Mouse (Mus musculus): ENCODE data around the gene Pmepa1. TPM values are rescaled to one million over a fixed set of nuclear protein-coding genes. Genes with fewer than 3 reads are reported as not detected.

Pmepa1 gene
- polyA plus RNA-seq, 1 experiment from 2014 or later = 5.3 TPM

- 0 out of 2 replicates have a peak overlapping the region, but pooled peaks have one; percentile 55 for H3K27ac ChIP-seq
- H3K4me1 ChIP-seq (replicated peaks; ENCODE audit: control insufficient read depth, insufficient read depth, low read length) = peaks cover 75% of the 10 kb centered on the region
- ATAC-seq (ENCODE audit: low FRiP score) = no peak
- no peaks in the 10 kb centered on the region for H3K27me3 ChIP-seq (ENCODE audit: control insufficient read depth, insufficient read depth, low read length)
- no peaks in the 10 kb centered on the region for H3K36me3 ChIP-seq (replicated peaks; ENCODE audit: control insufficient read depth, insufficient read depth)
- H3K9ac ChIP-seq = no peak overlapping the region
- no peak for DNase-seq (ENCODE audit: low spot score)
- H3K4me2 ChIP-seq (replicated peaks) = no peak overlapping the region
- H3K4me3 ChIP-seq (replicated peaks; ENCODE audit: low read length) = no peak overlapping the region
- 9% methylated on average over 14 of the region's 14 CpGs for WGBS
- no peaks in the 10 kb centered on the region for H3K9me3 ChIP-seq (ENCODE audit: control insufficient read depth, low read length)
Observed at GRCm38 (mm10) chr2:173238522-173238921, 37.8 kb downstream of the Pmepa1 start.

DNA sequence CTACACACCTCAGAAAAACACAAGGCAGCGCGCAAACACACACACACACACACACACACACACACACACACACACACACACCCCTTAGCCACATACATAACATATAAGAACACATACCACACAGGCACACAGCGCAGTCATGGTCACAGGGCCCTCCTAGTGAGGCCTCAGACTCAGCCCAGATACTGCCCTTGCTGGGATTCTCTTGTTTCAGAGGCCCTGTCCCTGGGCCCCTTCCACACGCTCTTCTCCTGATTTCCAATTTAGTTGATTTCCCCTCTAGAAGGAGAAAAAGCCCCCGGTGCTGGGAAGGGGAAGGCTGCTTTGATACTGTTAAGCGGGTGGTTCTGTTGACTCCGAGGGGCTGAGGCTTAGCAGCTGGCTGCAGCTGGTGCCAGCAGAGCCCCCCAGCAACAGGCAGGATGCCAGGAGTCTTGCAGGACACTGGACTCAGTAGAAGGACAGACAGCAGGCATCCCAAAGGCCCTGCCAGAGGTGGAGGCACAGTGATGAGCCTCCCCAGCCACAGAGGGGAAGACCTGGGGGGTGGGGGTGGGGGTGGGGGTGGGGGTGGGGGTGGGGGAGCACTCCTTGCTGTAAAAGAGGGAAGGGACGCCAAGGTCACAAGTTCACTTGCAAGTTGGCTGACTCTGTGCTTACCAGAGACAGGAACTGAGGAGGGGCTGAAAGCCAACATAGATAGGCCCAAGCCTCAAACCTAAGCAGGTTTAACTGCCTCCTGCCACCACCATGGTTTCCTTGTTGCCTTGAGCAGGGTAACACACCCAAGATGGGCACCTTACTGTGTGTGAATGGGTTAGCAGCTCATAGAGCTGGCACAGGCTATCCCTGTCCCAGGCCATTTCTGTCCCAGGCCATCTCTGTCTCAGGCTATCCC is 40.6 kb downstream of the Pmepa1 start:
- Histone ChIP-seq H3K27me3 (ENCODE audit: control insufficient read depth, insufficient read depth, low read length) (no peaks in the 10 kb centered on the region), H3K4me2 (replicated peaks) (no peak overlapping the region), H3K9ac (0 out of 2 replicates have a peak overlapping the region, but pooled peaks have one; percentile 4), H3K4me1 (replicated peaks; ENCODE audit: control insufficient read depth, insufficient read depth, low read length) (peaks cover 49% of the 10 kb centered on the region), H3K4me3 (replicated peaks; ENCODE audit: low read length) (no peak overlapping the region), H3K9me3 (ENCODE audit: control insufficient read depth, low read length) (no peaks in the 10 kb centered on the region), H3K36me3 (replicated peaks; ENCODE audit: control insufficient read depth, insufficient read depth) (peaks cover 6% of the 10 kb centered on the region), H3K27ac (no peak overlapping the region)
- peak; percentile 64 for DNase-seq (ENCODE audit: low spot score)
- 45% methylated on average over 8 of the region's 8 CpGs for WGBS
- ATAC-seq (ENCODE audit: low FRiP score) = peak; percentile 54; the same call in 1 of the 2 replicates

DNA sequence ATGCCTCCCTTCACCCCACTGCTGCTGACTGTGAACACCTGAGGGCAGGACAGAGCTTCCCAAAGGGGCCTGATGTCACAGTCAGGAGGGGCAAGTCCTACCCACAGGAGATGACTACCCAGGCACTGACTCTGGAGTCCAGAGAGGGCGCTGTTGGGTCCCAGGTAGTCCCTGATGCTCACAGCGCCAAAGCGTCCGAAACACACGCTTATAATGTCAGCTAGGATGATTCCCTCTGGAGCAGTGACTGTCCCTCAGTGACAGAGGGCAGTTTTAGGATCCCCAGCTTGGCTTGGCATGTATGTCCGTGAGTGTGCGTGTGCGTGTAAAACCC is 43.6 kb downstream of the Pmepa1 start:
- no peak overlapping the region for H3K4me3 ChIP-seq (replicated peaks; ENCODE audit: low read length)
- WGBS = 78% methylated on average over 8 of the region's 8 CpGs
- H3K4me2 ChIP-seq (replicated peaks) = no peak overlapping the region
- no peak overlapping the region for H3K27ac ChIP-seq
- peaks cover 17% of the 10 kb centered on the region for H3K36me3 ChIP-seq (replicated peaks; ENCODE audit: control insufficient read depth, insufficient read depth)
- no peak for ATAC-seq (ENCODE audit: low FRiP score)
- H3K9ac ChIP-seq = no peak overlapping the region
- no peaks in the 10 kb centered on the region for H3K27me3 ChIP-seq (ENCODE audit: control insufficient read depth, insufficient read depth, low read length)
- no peak for DNase-seq (ENCODE audit: low spot score)
- H3K9me3 ChIP-seq (ENCODE audit: control insufficient read depth, low read length) = no peaks in the 10 kb centered on the region
- H3K4me1 ChIP-seq (replicated peaks; ENCODE audit: control insufficient read depth, insufficient read depth, low read length) = peaks cover 28% of the 10 kb centered on the region

DNA sequence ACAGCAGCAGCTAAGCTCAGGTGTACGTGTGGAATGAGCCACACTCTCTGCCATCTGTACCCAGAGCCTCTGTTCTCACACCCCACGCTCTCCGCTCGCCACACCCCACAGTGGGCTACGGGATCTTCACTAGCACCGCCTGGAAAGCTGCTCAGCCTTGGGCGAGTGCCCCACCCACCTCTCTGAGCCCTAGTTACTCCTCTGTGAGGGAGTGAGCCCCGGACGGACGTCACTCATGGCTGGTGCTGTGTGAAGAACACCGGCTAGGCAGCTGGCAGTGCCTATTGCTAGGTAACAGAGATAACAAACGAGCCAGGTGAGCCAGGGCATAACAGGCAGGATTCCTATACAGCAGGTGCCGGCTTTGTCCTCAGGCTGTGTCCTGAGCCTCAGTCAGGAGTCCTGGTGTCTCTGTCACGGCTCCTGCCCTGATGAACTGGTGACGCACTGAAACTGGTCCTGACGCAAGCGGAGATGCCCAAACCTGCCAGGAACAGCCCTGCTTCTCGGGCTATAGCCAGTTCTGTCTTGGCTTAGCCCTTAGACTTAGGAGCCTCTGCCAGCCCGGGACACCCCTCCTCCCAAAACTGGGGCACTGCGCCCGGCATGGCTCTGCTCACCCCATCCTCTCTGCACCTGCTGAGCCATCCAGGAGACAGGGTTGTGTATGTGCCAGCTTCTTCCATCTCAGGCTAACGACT is 44.1 kb downstream of the Pmepa1 start:
- Histone ChIP-seq H3K4me1 (replicated peaks; ENCODE audit: control insufficient read depth, insufficient read depth, low read length) (peaks cover 25% of the 10 kb centered on the region), H3K4me3 (replicated peaks; ENCODE audit: low read length) (no peak overlapping the region), H3K9ac (no peak overlapping the region), H3K9me3 (ENCODE audit: control insufficient read depth, low read length) (no peaks in the 10 kb centered on the region), H3K27ac (no peak overlapping the region), H3K36me3 (replicated peaks; ENCODE audit: control insufficient read depth, insufficient read depth) (peaks cover 22% of the 10 kb centered on the region), H3K4me2 (replicated peaks) (no peak overlapping the region), H3K27me3 (ENCODE audit: control insufficient read depth, insufficient read depth, low read length) (no peaks in the 10 kb centered on the region)
- ATAC-seq (ENCODE audit: low FRiP score) (no peak), DNase-seq (ENCODE audit: low spot score) (no peak)
- WGBS = 79% methylated on average over 22 of the region's 22 CpGs

- ATAC-seq (ENCODE audit: low FRiP score) (peak; percentile 81), DNase-seq (ENCODE audit: low spot score) (peak; percentile 96)
- H3K4me3 ChIP-seq (replicated peaks; ENCODE audit: low read length) = no peak overlapping the region
- 5% methylated on average over 10 of the region's 10 CpGs for WGBS
- H3K36me3 ChIP-seq (replicated peaks; ENCODE audit: control insufficient read depth, insufficient read depth) = peaks cover 28% of the 10 kb centered on the region
- H3K9ac ChIP-seq = no peak overlapping the region
- H3K4me1 ChIP-seq (replicated peaks; ENCODE audit: control insufficient read depth, insufficient read depth, low read length) = peaks cover 5% of the 10 kb centered on the region; the same call in 1 of the 2 replicates
- H3K4me2 ChIP-seq (replicated peaks) = no peak overlapping the region
- no peaks in the 10 kb centered on the region for H3K9me3 ChIP-seq (ENCODE audit: control insufficient read depth, low read length)
- H3K27me3 ChIP-seq (ENCODE audit: control insufficient read depth, insufficient read depth, low read length) = no peaks in the 10 kb centered on the region
- peak overlapping the region; percentile 0; the same call in 1 of the 2 replicates for H3K27ac ChIP-seq
Observed at GRCm38 (mm10) chr2:173229578-173230224, 46.6 kb downstream of the Pmepa1 start.

DNA sequence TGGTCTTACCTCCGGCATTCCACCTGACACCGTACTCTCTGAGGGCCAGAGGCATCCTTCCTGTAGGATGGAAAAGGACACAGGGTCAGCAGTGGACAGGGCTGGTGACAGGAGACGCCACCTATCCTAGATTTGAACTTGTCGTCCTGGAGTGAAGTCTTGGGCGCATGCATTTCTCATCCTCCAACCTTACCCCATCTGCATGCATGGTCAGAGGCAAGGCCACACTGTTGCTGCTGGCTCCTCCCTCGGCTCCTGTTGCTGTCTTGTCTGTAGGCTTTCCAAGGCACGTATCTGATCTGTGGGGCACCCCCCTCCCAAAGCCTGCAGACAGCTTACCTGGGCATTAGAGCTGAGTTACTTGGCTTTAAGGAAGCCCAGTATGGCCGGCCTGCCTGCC is 47.8 kb downstream of the Pmepa1 start:
- peaks cover 28% of the 10 kb centered on the region for H3K36me3 ChIP-seq (replicated peaks; ENCODE audit: control insufficient read depth, insufficient read depth)
- ATAC-seq (ENCODE audit: low FRiP score) (no peak), DNase-seq (ENCODE audit: low spot score) (no peak)

DNA sequence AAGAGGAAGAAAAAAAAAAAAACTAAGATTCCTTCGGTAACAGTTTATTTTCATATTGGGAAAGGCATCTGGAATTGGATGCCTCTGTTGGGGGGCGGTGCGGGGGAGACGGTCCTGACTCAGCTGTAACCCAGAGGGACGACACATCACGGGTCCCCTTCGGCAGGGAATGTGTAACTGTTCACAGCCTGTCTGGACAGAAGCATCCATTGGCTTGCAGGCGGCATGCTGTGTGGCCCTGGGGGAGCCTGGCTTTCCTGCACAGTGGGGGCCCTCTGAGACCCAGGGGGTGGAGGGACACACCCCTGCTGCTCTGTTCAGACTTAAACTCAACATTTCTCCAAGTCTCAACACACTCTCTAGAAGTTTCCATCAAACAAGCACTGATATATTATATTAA is 49.5 kb downstream of the Pmepa1 start:
- Histone ChIP-seq H3K9ac (no peak overlapping the region), H3K36me3 (replicated peaks; ENCODE audit: control insufficient read depth, insufficient read depth) (peaks cover 22% of the 10 kb centered on the region), H3K27ac (no peak overlapping the region), H3K4me1 (replicated peaks; ENCODE audit: control insufficient read depth, insufficient read depth, low read length) (no peaks in the 10 kb centered on the region; the same call in 1 of the 2 replicates), H3K4me2 (replicated peaks) (no peak overlapping the region), H3K27me3 (ENCODE audit: control insufficient read depth, insufficient read depth, low read length) (no peaks in the 10 kb centered on the region), H3K4me3 (replicated peaks; ENCODE audit: low read length) (no peak overlapping the region), H3K9me3 (ENCODE audit: control insufficient read depth, low read length) (no peaks in the 10 kb centered on the region)
- DNase-seq (ENCODE audit: low spot score) = no peak
- WGBS = 88% methylated on average over 8 of the region's 8 CpGs
- ATAC-seq (ENCODE audit: low FRiP score) = no peak

More for the DNA sequence above, 47.8 kb downstream of the Pmepa1 start:
- WGBS = 88% methylated on average over 8 of the region's 8 CpGs
- no peak overlapping the region for H3K9ac ChIP-seq
- H3K4me3 ChIP-seq (replicated peaks; ENCODE audit: low read length) = no peak overlapping the region
- H3K4me2 ChIP-seq (replicated peaks) = no peak overlapping the region
- no peaks in the 10 kb centered on the region for H3K27me3 ChIP-seq (ENCODE audit: control insufficient read depth, insufficient read depth, low read length)
- no peak overlapping the region for H3K27ac ChIP-seq
- H3K4me1 ChIP-seq (replicated peaks; ENCODE audit: control insufficient read depth, insufficient read depth, low read length) = no peaks in the 10 kb centered on the region; the same call in 1 of the 2 replicates
- H3K9me3 ChIP-seq (ENCODE audit: control insufficient read depth, low read length) = no peaks in the 10 kb centered on the region

- Histone ChIP-seq H3K4me1 (replicated peaks; ENCODE audit: control insufficient read depth, insufficient read depth, low read length) (no peaks in the 10 kb centered on the region; the same call in 1 of the 2 replicates), H3K9me3 (ENCODE audit: control insufficient read depth, low read length) (no peaks in the 10 kb centered on the region), H3K27ac (no peak overlapping the region), H3K9ac (no peak overlapping the region), H3K27me3 (ENCODE audit: control insufficient read depth, insufficient read depth, low read length) (no peaks in the 10 kb centered on the region), H3K4me3 (replicated peaks; ENCODE audit: low read length) (no peak overlapping the region), H3K4me2 (replicated peaks) (no peak overlapping the region), H3K36me3 (replicated peaks; ENCODE audit: control insufficient read depth, insufficient read depth) (peaks cover 22% of the 10 kb centered on the region)
- 79% methylated on average over 7 of the region's 7 CpGs for WGBS
- ATAC-seq (ENCODE audit: low FRiP score) (no peak), DNase-seq (ENCODE audit: low spot score) (no peak)
Observed at GRCm38 (mm10) chr2:173225906-173226305, 50.4 kb downstream of the Pmepa1 start.

DNA sequence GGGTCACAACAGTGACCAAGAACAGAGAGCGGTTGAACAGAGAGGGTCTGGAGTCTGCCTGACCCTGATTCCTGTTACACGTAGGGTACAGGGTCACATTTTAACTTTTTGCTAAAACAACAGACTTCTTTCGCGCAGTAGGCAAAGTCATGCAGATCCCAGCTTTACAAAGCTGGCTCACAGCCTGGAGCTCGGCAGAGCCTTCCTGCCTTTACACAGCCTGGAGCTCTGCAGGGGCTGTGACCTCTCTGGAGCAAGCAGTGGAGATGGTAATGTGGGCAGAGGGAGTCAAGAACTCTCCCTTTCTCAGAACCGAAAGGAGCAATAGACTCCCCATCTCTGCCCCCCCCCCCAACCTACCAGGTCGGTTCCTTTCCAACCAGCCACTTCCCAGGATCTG is 51.5 kb downstream of the Pmepa1 start:
- WGBS = 65% methylated on average over 7 of the region's 7 CpGs
- H3K9ac ChIP-seq = no peak overlapping the region

More for the DNA sequence above, 51.5 kb downstream of the Pmepa1 start:
- no peak for DNase-seq (ENCODE audit: low spot score)
- peaks cover 22% of the 10 kb centered on the region for H3K36me3 ChIP-seq (replicated peaks; ENCODE audit: control insufficient read depth, insufficient read depth)
- no peaks in the 10 kb centered on the region; the same call in 1 of the 2 replicates for H3K4me1 ChIP-seq (replicated peaks; ENCODE audit: control insufficient read depth, insufficient read depth, low read length)
- H3K27ac ChIP-seq = no peak overlapping the region
- no peak overlapping the region for H3K4me2 ChIP-seq (replicated peaks)
- no peaks in the 10 kb centered on the region for H3K27me3 ChIP-seq (ENCODE audit: control insufficient read depth, insufficient read depth, low read length)
- no peak for ATAC-seq (ENCODE audit: low FRiP score)
- no peaks in the 10 kb centered on the region for H3K9me3 ChIP-seq (ENCODE audit: control insufficient read depth, low read length)
- H3K4me3 ChIP-seq (replicated peaks; ENCODE audit: low read length) = no peak overlapping the region

Data from hindbrain, embryonic 14.5 days (tissue).